Mouse (Mus musculus): ENCODE measurements around the gene Trib2. TPM values are rescaled to one million over a fixed set of nuclear protein-coding genes. Genes with fewer than 3 reads are reported as not detected.

Gene Trib2
- polyA plus RNA-seq, 1 experiment = 9.5 TPM

DNA sequence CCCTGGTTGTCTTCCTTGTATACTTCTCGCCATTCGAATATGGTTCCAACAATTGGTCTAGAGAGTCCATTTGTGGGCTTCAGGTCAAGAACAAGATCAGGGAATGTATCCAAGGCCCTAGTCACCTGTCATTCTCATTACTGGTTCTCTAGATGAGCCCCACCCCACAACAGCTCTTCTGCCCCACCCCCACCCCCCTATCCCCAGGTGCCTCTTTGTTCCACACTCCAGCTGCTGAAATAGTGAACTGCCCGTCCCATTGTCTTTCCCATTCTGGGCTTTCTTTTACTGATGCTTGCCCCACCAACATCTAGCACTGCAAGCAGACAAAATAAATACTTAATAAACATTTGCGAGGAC lies 15.2 kb downstream of the Trib2 start:
- no peak for TF ChIP-seq CTCF (IDR thresholded peaks at IDR 0.05; ENCODE audit: control insufficient read depth, insufficient read depth, low read length)
- no peak for TF ChIP-seq POLR2A (IDR thresholded peaks at IDR 0.05; ENCODE audit: borderline replicate concordance, control insufficient read depth, low read depth, low read length)
- Histone ChIP-seq H3K4me1 (ENCODE audit: control insufficient read depth, insufficient read depth, low read length) (no peaks in the 10 kb centered on the region), H3K27ac (ENCODE audit: control insufficient read depth, insufficient read depth, low read depth, low read length, poor library complexity) (no peak overlapping the region), H3K4me3 (replicated peaks; ENCODE audit: control insufficient read depth, low read depth, low read length) (no peak overlapping the region)
- WGBS = 85% methylated on average over 4 of the region's 4 CpGs

DNA sequence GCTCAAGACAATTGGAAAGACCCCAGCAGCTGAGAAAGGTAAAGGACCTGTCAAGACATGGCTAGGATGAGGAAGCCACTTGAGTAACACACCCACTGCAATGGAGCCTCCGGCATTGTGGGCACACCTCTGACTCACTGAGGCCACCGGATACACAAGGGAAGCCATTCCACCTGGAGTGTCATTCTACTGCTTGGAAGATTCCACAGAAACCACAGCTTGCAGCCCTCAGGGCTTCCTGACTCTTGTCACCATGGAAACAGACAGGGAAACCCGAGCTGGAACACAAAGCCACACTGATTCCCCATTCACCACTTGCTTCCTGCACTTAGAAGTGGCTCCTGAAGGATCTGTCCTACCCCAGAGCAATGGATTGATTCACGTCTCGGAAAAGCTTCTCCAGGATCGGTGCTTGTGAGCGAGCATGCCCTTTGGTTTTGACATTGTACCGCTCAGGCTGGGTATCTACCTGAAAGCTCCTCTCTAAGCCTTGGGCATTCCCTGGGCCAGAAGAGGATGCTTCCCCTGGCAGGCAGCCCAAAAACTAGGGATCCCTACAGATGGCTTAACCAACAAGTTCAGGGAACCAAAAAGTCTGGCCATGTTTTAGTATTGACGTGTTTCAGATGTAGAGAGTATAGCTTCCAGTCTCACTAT lies 15.7 kb downstream of the Trib2 start:
- no peak overlapping the region for H3K4me3 ChIP-seq (replicated peaks; ENCODE audit: control insufficient read depth, low read depth, low read length)
- no peak overlapping the region for H3K27ac ChIP-seq (ENCODE audit: control insufficient read depth, insufficient read depth, low read depth, low read length, poor library complexity)
- no peaks in the 10 kb centered on the region for H3K4me1 ChIP-seq (ENCODE audit: control insufficient read depth, insufficient read depth, low read length)
- WGBS = 67% methylated on average over 9 of the region's 9 CpGs
- TF ChIP-seq CTCF (IDR thresholded peaks at IDR 0.05; ENCODE audit: control insufficient read depth, insufficient read depth, low read length) = no peak
- TF ChIP-seq POLR2A (IDR thresholded peaks at IDR 0.05; ENCODE audit: borderline replicate concordance, control insufficient read depth, low read depth, low read length) = no peak

DNA sequence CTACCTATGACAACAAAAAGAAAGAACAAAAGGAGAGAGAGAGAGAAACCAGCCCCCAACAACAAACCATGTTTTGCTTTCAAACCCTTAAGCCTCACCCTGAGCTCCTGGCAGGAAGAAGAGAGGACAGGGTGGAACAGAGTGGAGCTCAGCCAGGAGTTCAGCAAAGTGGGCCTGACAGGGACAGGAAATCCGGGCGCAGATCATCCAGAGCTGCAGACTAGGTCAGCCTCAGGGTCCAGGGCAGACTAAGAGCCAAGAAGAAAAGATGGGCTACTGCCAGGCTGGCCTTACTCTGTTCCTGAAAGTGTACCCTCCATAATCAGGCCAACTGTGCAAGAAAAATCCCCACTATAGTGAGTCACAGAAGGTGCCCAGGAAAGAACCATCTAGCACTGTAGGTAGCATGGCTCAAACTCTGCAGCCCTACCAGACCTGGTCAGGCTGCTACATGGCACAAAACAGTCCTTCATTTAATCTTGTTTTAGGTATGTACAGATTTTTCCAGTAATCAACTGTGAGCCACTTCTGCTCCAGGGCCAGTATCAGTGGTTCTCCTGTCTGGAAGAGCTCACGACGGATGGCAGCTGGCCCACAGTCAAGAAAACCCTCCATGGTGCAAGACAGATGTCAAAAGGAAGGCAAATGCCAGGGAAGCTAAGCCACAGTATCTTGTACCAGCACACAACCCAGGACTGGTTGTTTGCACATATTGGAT lies 16.4 kb downstream of the Trib2 start:
- Histone ChIP-seq H3K27ac (ENCODE audit: control insufficient read depth, insufficient read depth, low read depth, low read length, poor library complexity) (no peak overlapping the region), H3K4me1 (ENCODE audit: control insufficient read depth, insufficient read depth, low read length) (no peaks in the 10 kb centered on the region), H3K4me3 (replicated peaks; ENCODE audit: control insufficient read depth, low read depth, low read length) (no peak overlapping the region)
- TF ChIP-seq CTCF (IDR thresholded peaks at IDR 0.05; ENCODE audit: control insufficient read depth, insufficient read depth, low read length) (no peak), POLR2A (IDR thresholded peaks at IDR 0.05; ENCODE audit: borderline replicate concordance, control insufficient read depth, low read depth, low read length) (no peak)
- WGBS = 72% methylated on average over 4 of the region's 4 CpGs

DNA sequence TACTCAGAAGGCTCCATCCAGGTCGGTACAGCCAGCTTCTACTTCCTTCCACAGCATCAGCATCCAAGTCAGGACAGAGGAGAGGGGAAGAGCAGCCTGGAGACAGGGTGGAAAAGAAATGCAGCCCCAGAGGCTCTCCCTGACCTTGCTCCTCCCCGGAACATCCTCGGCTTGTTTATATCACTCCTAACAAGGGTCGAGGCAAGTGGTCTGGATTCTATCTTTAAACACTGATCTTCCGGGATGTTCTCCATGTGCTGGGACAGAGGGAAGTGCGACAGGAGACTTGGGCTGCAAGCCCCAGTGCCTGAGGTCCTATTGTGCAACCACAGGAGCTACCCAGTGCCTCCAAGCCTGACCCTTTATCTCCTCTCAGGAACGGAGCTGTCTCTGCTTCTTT lies 18.7 kb downstream of the Trib2 start:
- Histone ChIP-seq H3K4me1 (ENCODE audit: control insufficient read depth, insufficient read depth, low read length) (no peaks in the 10 kb centered on the region), H3K27ac (ENCODE audit: control insufficient read depth, insufficient read depth, low read depth, low read length, poor library complexity) (no peak overlapping the region), H3K4me3 (replicated peaks; ENCODE audit: control insufficient read depth, low read depth, low read length) (no peak overlapping the region)
- no peak for TF ChIP-seq CTCF (IDR thresholded peaks at IDR 0.05; ENCODE audit: control insufficient read depth, insufficient read depth, low read length)
- no peak for TF ChIP-seq POLR2A (IDR thresholded peaks at IDR 0.05; ENCODE audit: borderline replicate concordance, control insufficient read depth, low read depth, low read length)
- WGBS = 72% methylated on average over 7 of the region's 7 CpGs

DNA sequence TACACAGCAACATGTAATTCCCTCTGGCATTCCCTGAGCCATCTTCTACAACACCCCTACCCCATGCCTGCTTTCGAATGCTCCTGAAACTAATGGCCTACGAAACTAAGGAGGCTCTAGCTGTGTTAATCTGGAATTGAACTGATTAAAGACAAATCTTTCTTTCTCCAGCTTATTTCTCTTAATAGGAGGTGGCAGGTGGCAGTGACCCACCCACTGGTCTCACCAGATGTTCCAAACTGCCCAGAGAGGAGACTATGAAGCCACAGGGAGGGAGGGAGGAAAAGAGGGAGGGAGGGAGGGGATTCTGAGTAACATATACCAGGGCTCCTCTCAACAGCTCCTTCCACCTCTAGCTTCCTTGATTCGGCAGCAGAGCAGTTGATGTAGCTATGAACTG lies 20.8 kb downstream of the Trib2 start:
- no peak overlapping the region for H3K4me3 ChIP-seq (replicated peaks; ENCODE audit: control insufficient read depth, low read depth, low read length)
- no peak overlapping the region for H3K27ac ChIP-seq (ENCODE audit: control insufficient read depth, insufficient read depth, low read depth, low read length, poor library complexity)
- H3K4me1 ChIP-seq (ENCODE audit: control insufficient read depth, insufficient read depth, low read length) = no peaks in the 10 kb centered on the region
- TF ChIP-seq POLR2A (IDR thresholded peaks at IDR 0.05; ENCODE audit: borderline replicate concordance, control insufficient read depth, low read depth, low read length) = no peak
- no peak for TF ChIP-seq CTCF (IDR thresholded peaks at IDR 0.05; ENCODE audit: control insufficient read depth, insufficient read depth, low read length)
- 75% methylated on average over 3 of the region's 3 CpGs for WGBS

DNA sequence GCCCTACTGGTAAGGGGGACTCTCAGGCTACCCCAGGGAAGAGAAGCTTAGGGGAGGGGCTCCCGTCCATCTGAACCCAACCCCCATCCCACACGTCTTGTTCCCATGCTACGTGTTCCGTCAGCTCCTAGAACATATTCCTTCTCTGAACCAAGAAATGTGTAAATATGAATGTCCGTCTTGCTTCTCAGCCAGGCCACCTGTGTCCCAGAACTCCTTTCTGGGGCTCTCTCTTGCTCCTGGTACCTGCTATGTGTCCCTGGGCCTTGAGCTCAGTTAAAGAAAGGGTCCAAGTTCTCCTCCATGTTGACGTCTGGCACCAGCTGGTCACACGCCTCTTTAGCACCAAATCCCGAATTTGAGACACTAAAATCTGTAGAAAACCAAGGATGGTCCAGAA lies 23.4 kb downstream of the Trib2 start:
- H3K27ac ChIP-seq (ENCODE audit: control insufficient read depth, insufficient read depth, low read depth, low read length, poor library complexity) = no peak overlapping the region
- H3K4me3 ChIP-seq (replicated peaks; ENCODE audit: control insufficient read depth, low read depth, low read length) = no peak overlapping the region
- H3K4me1 ChIP-seq (ENCODE audit: control insufficient read depth, insufficient read depth, low read length) = no peaks in the 10 kb centered on the region
- TF ChIP-seq POLR2A (IDR thresholded peaks at IDR 0.05; ENCODE audit: borderline replicate concordance, control insufficient read depth, low read depth, low read length) = no peak
- TF ChIP-seq CTCF (IDR thresholded peaks at IDR 0.05; ENCODE audit: control insufficient read depth, insufficient read depth, low read length) = no peak
- 81% methylated on average over 8 of the region's 8 CpGs for WGBS

DNA sequence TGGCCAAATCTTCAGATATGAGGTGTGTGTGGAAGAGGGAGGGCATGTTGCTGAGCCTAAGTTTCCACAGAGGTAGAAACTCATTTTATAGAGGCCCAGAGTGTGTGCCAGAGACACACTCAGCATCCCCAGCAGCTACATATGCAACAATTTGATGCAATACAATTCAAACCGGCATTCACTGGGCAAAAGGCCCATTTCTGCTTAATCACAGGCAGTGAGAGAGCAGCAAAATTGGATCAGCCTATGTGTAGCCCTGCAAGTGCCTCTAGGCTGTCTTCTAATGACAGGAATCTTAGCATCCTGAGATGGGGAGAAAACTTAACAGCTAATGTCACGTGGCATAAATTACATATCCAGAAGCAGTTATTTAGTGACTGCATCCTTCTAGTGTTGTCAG lies 26.5 kb downstream of the Trib2 start:
- no peak for TF ChIP-seq POLR2A (IDR thresholded peaks at IDR 0.05; ENCODE audit: borderline replicate concordance, control insufficient read depth, low read depth, low read length)
- TF ChIP-seq CTCF (IDR thresholded peaks at IDR 0.05; ENCODE audit: control insufficient read depth, insufficient read depth, low read length) = no peak
- no peak overlapping the region for H3K27ac ChIP-seq (ENCODE audit: control insufficient read depth, insufficient read depth, low read depth, low read length, poor library complexity)
- no peak overlapping the region for H3K4me3 ChIP-seq (replicated peaks; ENCODE audit: control insufficient read depth, low read depth, low read length)
- no peaks in the 10 kb centered on the region for H3K4me1 ChIP-seq (ENCODE audit: control insufficient read depth, insufficient read depth, low read length)
- 75% methylated on average over 2 of the region's 2 CpGs for WGBS

DNA sequence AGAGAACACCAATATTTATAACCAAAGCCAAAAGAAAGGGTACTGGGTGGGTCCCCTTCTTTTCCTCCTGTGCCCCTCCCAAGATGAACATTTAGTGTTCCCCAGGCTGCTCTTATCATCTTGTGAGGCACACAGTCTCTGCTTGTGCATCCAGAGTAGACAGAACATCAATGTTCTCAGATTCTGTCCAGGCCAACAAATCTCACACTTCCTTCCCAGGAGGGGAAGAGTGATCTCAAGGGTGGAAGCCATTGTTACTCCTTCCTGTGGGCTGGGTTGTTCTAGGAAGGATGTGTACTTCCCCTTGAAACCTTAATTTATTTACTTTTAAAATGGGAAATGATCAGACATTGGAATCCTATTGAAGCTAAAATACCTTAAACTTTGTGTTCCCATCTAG lies 39.7 kb downstream of the Trib2 start:
- TF ChIP-seq CTCF (IDR thresholded peaks at IDR 0.05; ENCODE audit: control insufficient read depth, insufficient read depth, low read length) (no peak), POLR2A (IDR thresholded peaks at IDR 0.05; ENCODE audit: borderline replicate concordance, control insufficient read depth, low read depth, low read length) (no peak)
- Histone ChIP-seq H3K27ac (ENCODE audit: control insufficient read depth, insufficient read depth, low read depth, low read length, poor library complexity) (no peak overlapping the region), H3K4me3 (replicated peaks; ENCODE audit: control insufficient read depth, low read depth, low read length) (no peak overlapping the region), H3K4me1 (ENCODE audit: control insufficient read depth, insufficient read depth, low read length) (no peaks in the 10 kb centered on the region)
